Mouse (Mus musculus): ENCODE data around the gene Cxadr. TPM values are rescaled to one million over a fixed set of nuclear protein-coding genes. Genes with fewer than 3 reads are reported as not detected.

The Cxadr gene
- total RNA-seq (2023) = 1 to 10 TPM; 1.3 to 2.0 TPM

DNA sequence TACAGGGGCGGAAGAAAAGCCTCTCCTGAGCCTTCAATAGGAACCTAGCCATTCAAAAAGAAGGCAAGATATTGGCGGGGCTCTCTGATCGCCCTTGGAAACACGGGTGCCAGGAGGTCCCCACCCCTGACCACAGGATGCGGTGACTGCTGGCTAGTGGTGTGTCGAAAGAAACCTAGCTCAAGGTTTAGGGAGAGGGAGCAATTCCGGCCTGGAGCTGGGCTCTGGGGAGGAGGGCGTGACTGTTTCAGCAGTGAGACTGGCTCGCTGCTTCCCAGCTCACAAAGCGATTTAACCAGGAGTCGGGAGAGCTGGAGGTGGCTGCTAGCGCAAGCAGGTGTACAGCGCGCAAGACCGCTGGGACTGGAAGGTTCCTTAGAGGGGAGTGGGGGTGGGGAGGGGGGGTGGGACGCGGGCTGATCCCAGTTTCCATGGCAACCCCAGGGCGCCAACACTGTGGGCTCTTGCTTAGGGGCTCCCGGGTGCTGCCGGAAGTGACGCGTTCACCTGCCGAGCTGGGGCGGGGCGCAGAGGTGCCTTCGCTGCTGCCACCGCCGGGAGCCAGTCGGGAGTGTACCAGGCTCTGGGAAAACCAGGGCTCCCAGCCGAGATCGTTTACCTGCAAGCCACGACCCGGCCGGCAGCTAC lies at the start of gene Cxadr:
Gene Cxadr, plus strand, starts transcription at position 307 of the 648 bp plus-strand sequence.

DNA sequence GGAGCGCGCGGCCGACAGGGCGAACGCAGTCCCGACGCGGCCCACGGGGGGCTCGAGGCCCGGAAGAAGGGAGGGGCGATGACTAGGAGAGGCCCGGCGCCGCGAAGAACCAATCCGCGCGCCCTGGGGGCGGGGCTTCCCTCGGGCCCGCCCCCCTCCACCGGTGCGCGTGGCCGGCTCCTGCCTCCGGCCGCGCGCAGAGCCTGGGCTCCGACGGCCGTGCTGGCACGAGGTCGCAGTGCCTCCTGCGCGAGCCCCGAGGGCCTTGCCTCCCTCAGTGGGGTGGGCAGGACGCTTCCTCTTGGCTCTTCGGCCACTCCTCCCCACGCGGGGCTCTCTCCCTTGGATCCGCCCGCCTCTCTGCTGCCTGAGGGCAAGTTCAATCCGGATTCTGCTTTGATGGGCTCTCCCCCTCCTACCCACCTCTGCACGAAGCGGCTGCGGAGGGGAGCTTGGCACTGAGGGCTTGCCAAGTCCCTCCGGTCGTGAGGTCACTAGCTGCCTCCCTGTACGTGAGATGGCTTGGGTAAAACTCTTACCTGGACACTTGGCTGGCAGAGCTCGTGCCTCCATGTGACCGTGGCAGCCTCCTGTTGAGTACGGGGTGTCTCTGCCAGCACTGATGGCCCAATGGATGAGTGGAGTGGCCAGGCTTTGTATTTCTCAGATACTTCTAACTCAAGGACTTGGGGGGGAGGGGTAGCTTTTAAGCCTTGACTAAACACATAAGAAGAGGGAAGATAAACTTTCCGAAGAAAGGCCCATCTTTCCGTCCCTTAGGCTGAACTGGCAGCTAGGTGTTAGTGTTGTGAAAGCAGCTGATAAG lies 75.7 kb downstream of the Cxadr start, which contains the start of gene Btg3:
Gene Btg3, minus strand, starts transcription at position 448 of the 826 bp plus-strand sequence.

Other genes with a start within 250 kb of the Cxadr start
- gene Btg3, start 75.7 kb downstream of the Cxadr start, total RNA-seq (2023) = 1 to 10 TPM; 2.5 to 5.3 TPM